Mouse (Mus musculus) myocyte (in vitro differentiated cells): ENCODE measurements around the gene Slc7a8. TPM values are rescaled to one million over a fixed set of nuclear protein-coding genes. Genes with fewer than 3 reads are reported as not detected.

Experiments used
- H3K27me3 ChIP-seq: one replicate; pipeline ENCODE4 v1.6.1; 2011; ENCODE audit not compliant: control insufficient read depth, insufficient read depth, insufficient read length
- H3K36me3 ChIP-seq: one replicate; pipeline ENCODE4 v1.6.1; 2011; ENCODE audit not compliant: control insufficient read depth, insufficient read depth
- H3K4me2 ChIP-seq: one replicate; pipeline ENCODE4 v1.6.1; 2011; ENCODE audit warnings: low read depth, control low read depth
- H3K4me3 ChIP-seq: one replicate; pipeline ENCODE4 v1.5.1; 2011; ENCODE audit warnings: mild to moderate bottlenecking, control low read depth, moderate library complexity
- H3K79me2 ChIP-seq: one replicate; pipeline ENCODE4 v1.6.1; 2011; ENCODE audit not compliant: control insufficient read depth, insufficient read depth
- H3ac ChIP-seq: one replicate; pipeline ENCODE4 v1.6.1; 2011; ENCODE audit not compliant: control insufficient read depth, insufficient read length
- CEBPB ChIP-seq: IDR thresholded peaks from 2 replicates; pipeline ENCODE4 v1.6.1; 2011; ENCODE audit warnings: mild to moderate bottlenecking, moderate library complexity; ENCODE audit not compliant: poor library complexity, insufficient read depth, severe bottlenecking
- E2F4 ChIP-seq: IDR thresholded peaks from one replicate; pipeline ENCODE4 v1.6.1; 2011; ENCODE audit warnings: mild to moderate bottlenecking, control low read depth, moderate library complexity; ENCODE audit not compliant: insufficient read depth
- MAX ChIP-seq: IDR thresholded peaks from one replicate; pipeline ENCODE4 v1.6.1; 2011; ENCODE audit warnings: low read depth, mild to moderate bottlenecking, control low read depth
- MYOD1 ChIP-seq, 3 experiments: IDR thresholded peaks; one replicate each; pipeline ENCODE4 v1.6.1; 2011; ENCODE audit warnings: control low read depth in 2 of 3, low read depth in 2 of 3, mild to moderate bottlenecking in 2 of 3, moderate library complexity in 1 of 3; ENCODE audit not compliant: insufficient read length in 2 of 3, control insufficient read depth in 1 of 3
- MYOG ChIP-seq, 3 experiments: IDR thresholded peaks; one replicate each; pipeline ENCODE4 v1.6.1; 2011; ENCODE audit warnings: control low read depth in 2 of 3, low read depth in 2 of 3, mild to moderate bottlenecking in 2 of 3; ENCODE audit not compliant: insufficient read length in 2 of 3, control insufficient read depth in 1 of 3, insufficient read depth in 1 of 3
- POLR2A ChIP-seq: IDR thresholded peaks from one replicate; pipeline ENCODE4 v1.6.1; 2011; ENCODE audit warnings: low read depth, mild to moderate bottlenecking, control low read depth, moderate library complexity; ENCODE audit not compliant: insufficient read length
- POLR2AphosphoS2 ChIP-seq: IDR thresholded peaks from one replicate; pipeline ENCODE4 v1.6.1; 2011; ENCODE audit warnings: low read depth, control low read depth; ENCODE audit not compliant: insufficient read length
- REST ChIP-seq: IDR thresholded peaks from one replicate; pipeline ENCODE4 v1.6.1; 2011; ENCODE audit warnings: mild to moderate bottlenecking, control low read depth, moderate library complexity; ENCODE audit not compliant: insufficient read depth, insufficient read length
- SRF ChIP-seq: IDR thresholded peaks from one replicate; pipeline ENCODE4 v1.6.1; 2011; ENCODE audit warnings: low read depth; ENCODE audit not compliant: control insufficient read depth, insufficient read length
- TCF12 ChIP-seq: IDR thresholded peaks from one replicate; pipeline ENCODE4 v1.6.1; 2011; ENCODE audit warnings: mild to moderate bottlenecking, control low read depth; ENCODE audit not compliant: poor library complexity, insufficient read depth, severe bottlenecking
- TCF3 ChIP-seq: IDR thresholded peaks from one replicate; pipeline ENCODE4 v1.6.1; 2011; ENCODE audit warnings: low read depth, control low read depth; ENCODE audit not compliant: insufficient read length
- USF1 ChIP-seq: IDR thresholded peaks from one replicate; pipeline ENCODE4 v1.6.1; 2011; ENCODE audit warnings: low read depth, mild to moderate bottlenecking, control low read depth, moderate library complexity
- polyA plus RNA-seq: library from polyadenylated mRNA; unstranded; fragments of >200 nt; fragmentation: generic; extraction: Trizol; gene quantifications from one replicate; pipeline ENCODE4 v1.2.1, GENCODE M21; 2012; ENCODE audit warnings: missing spikeins

Gene Slc7a8
- polyA plus RNA-seq, 1 experiment, result not detected

- TF ChIP-seq TCF12 (no peak), POLR2A (no peak), E2F4 (no peak), MAX (no peak), CEBPB (no peak), MYOD1 (IDR thresholded peaks at IDR 0.05; ENCODE audit: control insufficient read depth in 1 of 3, insufficient read length in 2 of 3, low read depth in 2 of 3) (no peak), USF1 (no peak), SRF (no peak), POLR2AphosphoS2 (no peak), TCF3 (no peak)
- no peak overlapping the region for H3K4me2 ChIP-seq
These were observed 28.8 kb downstream of the Slc7a8 start for GRCm38 (mm10) chr14:54752938-54753337.

GRCm38 (mm10) chr14:54751768-54752167, 30.0 kb downstream of the Slc7a8 start:
- TF ChIP-seq TCF3 (no peak), USF1 (no peak), E2F4 (no peak), MYOG (IDR thresholded peaks at IDR 0.05; ENCODE audit: control insufficient read depth in 1 of 3, insufficient read depth in 1 of 3, insufficient read length in 2 of 3, low read depth in 2 of 3) (no peak), POLR2AphosphoS2 (no peak), CEBPB (no peak), REST (no peak), MAX (no peak), SRF (no peak), MYOD1 (IDR thresholded peaks at IDR 0.05; ENCODE audit: control insufficient read depth in 1 of 3, insufficient read length in 2 of 3, low read depth in 2 of 3) (no peak), POLR2A (no peak), TCF12 (no peak)
- H3K27me3 ChIP-seq, result peaks cover 35% of the 10 kb centered on the region
- H3K4me3 ChIP-seq, result no peak overlapping the region
- no peak overlapping the region for H3K4me2 ChIP-seq
- no peaks in the 10 kb centered on the region for H3K36me3 ChIP-seq
- no peak overlapping the region for H3ac ChIP-seq
- no peaks in the 10 kb centered on the region for H3K79me2 ChIP-seq

More at GRCm38 (mm10) chr14:54752938-54753337, 28.8 kb downstream of the Slc7a8 start:
- no peaks in the 10 kb centered on the region for H3K36me3 ChIP-seq
- no peak overlapping the region for H3K4me3 ChIP-seq
- H3K27me3 ChIP-seq, result peaks cover 44% of the 10 kb centered on the region
- no peak overlapping the region for H3ac ChIP-seq
- H3K79me2 ChIP-seq, result no peaks in the 10 kb centered on the region

- Histone ChIP-seq H3K79me2 (no peaks in the 10 kb centered on the region), H3ac (no peak overlapping the region), H3K36me3 (no peaks in the 10 kb centered on the region), H3K4me2 (no peak overlapping the region), H3K4me3 (no peak overlapping the region), H3K27me3 (peaks cover 41% of the 10 kb centered on the region)
- TF ChIP-seq TCF3, result no peak
- no peak for TF ChIP-seq MYOG (IDR thresholded peaks at IDR 0.05; ENCODE audit: control insufficient read depth in 1 of 3, insufficient read depth in 1 of 3, insufficient read length in 2 of 3, low read depth in 2 of 3)
- TF ChIP-seq TCF12, result no peak
- TF ChIP-seq POLR2AphosphoS2, result no peak
- no peak for TF ChIP-seq USF1
- TF ChIP-seq E2F4, result no peak
- TF ChIP-seq SRF, result no peak
- TF ChIP-seq CEBPB, result no peak
- no peak for TF ChIP-seq POLR2A
These were observed 32.5 kb downstream of the Slc7a8 start for GRCm38 (mm10) chr14:54749238-54749637.

- Histone ChIP-seq H3K27me3 (peaks cover 38% of the 10 kb centered on the region), H3K4me2 (no peak overlapping the region), H3ac (no peak overlapping the region), H3K79me2 (no peaks in the 10 kb centered on the region), H3K4me3 (no peak overlapping the region), H3K36me3 (no peaks in the 10 kb centered on the region)
- no peak for TF ChIP-seq POLR2A
- TF ChIP-seq REST, result no peak
- no peak for TF ChIP-seq MAX
- no peak for TF ChIP-seq CEBPB
- no peak for TF ChIP-seq MYOD1 (IDR thresholded peaks at IDR 0.05; ENCODE audit: control insufficient read depth in 1 of 3, insufficient read length in 2 of 3, low read depth in 2 of 3)
- TF ChIP-seq TCF3, result no peak
- TF ChIP-seq TCF12, result no peak
- no peak for TF ChIP-seq MYOG (IDR thresholded peaks at IDR 0.05; ENCODE audit: control insufficient read depth in 1 of 3, insufficient read depth in 1 of 3, insufficient read length in 2 of 3, low read depth in 2 of 3)
- TF ChIP-seq SRF, result no peak
- TF ChIP-seq E2F4, result no peak
- no peak for TF ChIP-seq POLR2AphosphoS2
- TF ChIP-seq USF1, result no peak
These were observed 33.5 kb downstream of the Slc7a8 start for GRCm38 (mm10) chr14:54747942-54748917.
